Mouse (Mus musculus) intestine, postnatal 0 days (tissue): ENCODE measurements around the gene Fto. TPM values are rescaled to one million over a fixed set of nuclear protein-coding genes. Genes with fewer than 3 reads are reported as not detected.

Source experiments
- ATAC-seq: fragments of 200-750 bp; cut with Nextera tagmentation; 2 replicates; pipeline ENCODE4 v1.8.0; 2017; ENCODE audit warnings: mild to moderate bottlenecking, moderate TSS enrichment, moderate library complexity
- H3K27ac ChIP-seq: fragments of 300-500 bp; sonication (generic); 2 replicates; pipeline ENCODE4 v1.5.1; 2014; ENCODE audit warnings: mild to moderate bottlenecking, low read depth, low read length, moderate library complexity
- H3K27me3 ChIP-seq: fragments of 300-500 bp; sonication (generic); replicated peaks from 2 replicates; pipeline ENCODE4 v1.6.1; 2014; ENCODE audit warnings: low read length, mixed read lengths; ENCODE audit not compliant: control insufficient read depth, insufficient read depth
- H3K36me3 ChIP-seq: fragments of 300-500 bp; sonication (generic); 2 replicates; pipeline ENCODE4 v1.6.1; 2014; ENCODE audit warnings: mild to moderate bottlenecking, moderate library complexity; ENCODE audit not compliant: control insufficient read depth, insufficient read depth
- H3K4me1 ChIP-seq: fragments of 300-500 bp; sonication (generic); replicated peaks from 2 replicates; pipeline ENCODE4 v1.6.1; 2014; ENCODE audit warnings: antibody characterized with exemption, low read length, mixed read lengths; ENCODE audit not compliant: control insufficient read depth, insufficient read depth
- H3K4me2 ChIP-seq: fragments of 300-500 bp; sonication (generic); replicated peaks from 2 replicates; pipeline ENCODE4 v1.6.1; 2014; ENCODE audit warnings: low read depth, mild to moderate bottlenecking, moderate library complexity
- H3K4me3 ChIP-seq: fragments of 300-500 bp; sonication (generic); 2 replicates; pipeline ENCODE4 v1.5.1; 2014; ENCODE audit warnings: low read depth, low read length
- H3K9ac ChIP-seq: fragments of 300-500 bp; sonication (generic); 2 replicates; pipeline ENCODE4 v1.6.1; 2014; ENCODE audit warnings: mild to moderate bottlenecking, low read depth, low read length
- H3K9me3 ChIP-seq: fragments of 300-500 bp; sonication (generic); 2 replicates; pipeline ENCODE4 v1.6.1; 2016; ENCODE audit warnings: mixed run types; ENCODE audit not compliant: control insufficient read depth
- CTCF ChIP-seq: sonication (generic); IDR thresholded peaks from 2 replicates; pipeline ENCODE4 v1.5.1; 2016; ENCODE audit warnings: low read depth, mild to moderate bottlenecking, control low read depth, antibody characterized with exemption, moderate library complexity
- WGBS: fragments of 180-500 bp; shearing (Covaris S2); extraction: QIAGEN DNeasy Blood & Tissue Kit; methylation state at CpG from one replicate; pipeline ENCODE4 v1.1.7; 2014; 5-methylcytosine and 5-hydroxymethylcytosine counted together
- polyA plus RNA-seq: library from polyadenylated mRNA; unstranded; fragments of >200 nt; fragmentation: Nextera tagmentation; extraction: Ambion mirVana; gene quantifications from 2 replicates; pipeline ENCODE4 v1.2.1, GENCODE M21; 2015

Fto gene
- polyA plus RNA-seq, 1 experiment from 2014 or later: 21.7 TPM

GRCm38 (mm10) chr8:91504891-91505290 lies 191.6 kb downstream of the Fto start:
- no peaks in the 10 kb centered on the region for H3K36me3 ChIP-seq
- no peak for TF ChIP-seq CTCF
- peaks cover 17% of the 10 kb centered on the region for H3K4me1 ChIP-seq
- 37% methylated on average over 10 of the region's 10 CpGs for WGBS
- H3K27me3 ChIP-seq: no peaks in the 10 kb centered on the region
- no peak overlapping the region for H3K9ac ChIP-seq
- H3K27ac ChIP-seq: no peak overlapping the region
- 0 out of 2 replicates have a peak overlapping the region, but pooled peaks have one; percentile 9 for H3K4me2 ChIP-seq
- 0 out of 2 replicates have a peak, but pooled peaks have one; percentile 35 for ATAC-seq
- H3K4me3 ChIP-seq: no peak overlapping the region
- no peaks in the 10 kb centered on the region for H3K9me3 ChIP-seq

- Histone ChIP-seq H3K27me3 (no peaks in the 10 kb centered on the region), H3K4me2 (peak overlapping the region; percentile 37), H3K9ac (no peak overlapping the region), H3K9me3 (no peaks in the 10 kb centered on the region), H3K36me3 (no peaks in the 10 kb centered on the region), H3K4me1 (peaks cover 17% of the 10 kb centered on the region), H3K4me3 (no peak overlapping the region), H3K27ac (peak overlapping the region; percentile 62; the same call in 1 of the 2 replicates)
- WGBS: 32% methylated on average over 8 of the region's 8 CpGs
- no peak for TF ChIP-seq CTCF
- peak; percentile 92 for ATAC-seq
Observed at GRCm38 (mm10) chr8:91505411-91505954, 192.2 kb downstream of the Fto start.

DNA sequence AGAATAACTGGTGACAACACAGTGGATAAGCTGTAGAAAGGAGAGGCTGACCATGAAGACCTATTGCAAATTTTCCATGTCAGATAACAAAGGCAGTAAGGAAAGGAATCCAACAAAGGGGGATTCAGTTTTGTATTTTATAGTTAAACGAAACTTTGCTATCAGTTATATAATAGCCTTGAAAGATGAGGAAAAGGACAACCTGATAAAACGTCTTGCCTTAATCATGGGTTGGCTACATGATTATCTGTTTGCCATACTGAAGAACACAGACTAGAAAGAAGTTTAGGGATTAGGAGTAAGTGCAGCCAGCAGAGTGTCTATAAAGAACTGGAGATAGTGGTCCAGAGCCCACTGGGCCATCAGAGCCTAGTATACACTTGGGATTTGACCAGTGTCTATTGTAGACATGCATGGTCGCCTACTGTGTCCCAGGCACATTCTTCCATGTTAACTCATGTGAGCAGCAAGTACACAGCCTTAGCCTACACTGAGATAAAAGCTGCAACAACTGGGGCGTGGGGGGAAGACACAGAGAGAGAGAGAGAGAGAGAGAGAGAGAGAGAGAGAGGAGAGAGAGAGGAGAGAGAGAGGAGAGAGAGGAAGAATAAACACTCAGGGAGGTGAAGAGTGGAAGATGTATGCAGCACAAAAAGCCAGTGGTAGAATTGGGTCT lies 192.8 kb downstream of the Fto start:
- peak overlapping the region; percentile 62; the same call in 1 of the 2 replicates for H3K27ac ChIP-seq
- H3K9me3 ChIP-seq: no peaks in the 10 kb centered on the region
- 53% methylated on average over 4 of the region's 4 CpGs for WGBS
- H3K36me3 ChIP-seq: no peaks in the 10 kb centered on the region
- no peak for ATAC-seq
- no peak for TF ChIP-seq CTCF
- H3K4me1 ChIP-seq: peaks cover 17% of the 10 kb centered on the region
- no peak overlapping the region for H3K9ac ChIP-seq
- H3K4me2 ChIP-seq: peak overlapping the region; percentile 37
- no peak overlapping the region for H3K4me3 ChIP-seq
- no peaks in the 10 kb centered on the region for H3K27me3 ChIP-seq

- Histone ChIP-seq H3K27ac (no peak overlapping the region), H3K27me3 (no peaks in the 10 kb centered on the region), H3K36me3 (no peaks in the 10 kb centered on the region), H3K9me3 (no peaks in the 10 kb centered on the region), H3K4me2 (no peak overlapping the region), H3K4me1 (peaks cover 17% of the 10 kb centered on the region), H3K9ac (no peak overlapping the region), H3K4me3 (no peak overlapping the region)
- 70% methylated on average over 6 of the region's 6 CpGs for WGBS
- no peak for ATAC-seq
- TF ChIP-seq CTCF: no peak
Observed at GRCm38 (mm10) chr8:91506682-91507257, 193.4 kb downstream of the Fto start.

- no peaks in the 10 kb centered on the region for H3K27me3 ChIP-seq
- no peak overlapping the region for H3K4me2 ChIP-seq
- H3K4me3 ChIP-seq: no peak overlapping the region
- no peak overlapping the region for H3K27ac ChIP-seq
- H3K36me3 ChIP-seq: no peaks in the 10 kb centered on the region
- H3K4me1 ChIP-seq: peaks cover 17% of the 10 kb centered on the region
- no peaks in the 10 kb centered on the region for H3K9me3 ChIP-seq
- no peak for ATAC-seq
- WGBS: 59% methylated on average over 7 of the region's 7 CpGs
- no peak overlapping the region for H3K9ac ChIP-seq
- no peak for TF ChIP-seq CTCF
Observed at GRCm38 (mm10) chr8:91507681-91508097, 194.4 kb downstream of the Fto start.

DNA sequence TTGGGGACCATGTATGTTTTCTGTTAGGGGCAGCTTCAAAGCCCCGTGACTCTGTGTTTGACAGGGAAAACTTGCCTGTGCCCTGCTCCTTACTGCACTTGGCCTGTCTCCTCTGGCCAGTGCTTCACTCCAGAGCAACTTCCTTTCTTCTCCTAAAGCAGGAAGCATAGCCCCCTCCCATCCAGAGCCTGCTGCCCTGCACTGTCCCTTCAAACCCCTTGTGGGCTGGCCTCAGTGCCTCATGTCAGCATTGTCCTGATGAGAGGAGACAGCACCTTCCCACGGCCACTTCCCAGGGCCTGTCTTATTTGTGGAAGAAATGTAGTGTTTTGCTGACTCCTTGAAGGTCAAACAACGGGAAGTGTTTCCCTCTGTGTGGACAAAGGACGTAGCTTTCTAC lies 195.0 kb downstream of the Fto start:
- WGBS: 78% methylated on average over 4 of the region's 4 CpGs

More for the DNA sequence above, 195.0 kb downstream of the Fto start:
- H3K4me1 ChIP-seq: peaks cover 17% of the 10 kb centered on the region
- H3K4me3 ChIP-seq: no peak overlapping the region
- H3K27ac ChIP-seq: no peak overlapping the region
- H3K4me2 ChIP-seq: no peak overlapping the region
- H3K36me3 ChIP-seq: no peaks in the 10 kb centered on the region
- H3K9ac ChIP-seq: no peak overlapping the region
- ATAC-seq: no peak
- H3K27me3 ChIP-seq: no peaks in the 10 kb centered on the region
- H3K9me3 ChIP-seq: no peaks in the 10 kb centered on the region
- TF ChIP-seq CTCF: no peak
